Mouse (Mus musculus) limb, embryonic 14.5 days (tissue): ENCODE measurements at regions not wholly inside any gene's neighbourhood (a gene's known extent, or its start where the extent isn't known, plus 50 kb on each side); places are given as distances from the start of the nearest gene placed in this dataset.
A peak's percentile ranks its signal among the peaks of the same experiment; 100 is the strongest.
"Not testable (repeated sequence)": the region's sequence is repeated elsewhere in the genome, so short reads cannot be mapped to it uniquely, and the experiment has no call there.

Source experiments
- ATAC-seq: fragments of 200-750 bp; cut with Nextera tagmentation; 2 replicates; pipeline ENCODE4 v1.8.0; 2017; ENCODE audit warnings: low read depth, moderate number of reproducible peaks, moderate TSS enrichment; ENCODE audit not compliant: low FRiP score
- DNase-seq: peaks from one replicate; pipeline ENCODE4 v3.0.0-alpha.2; 2015; ENCODE audit warnings: low spot score
- H3K27ac ChIP-seq: fragments of 300-500 bp; sonication (generic); replicated peaks from 2 replicates; pipeline ENCODE4 v1.5.1; 2014; ENCODE audit warnings: low read depth, mild to moderate bottlenecking, low read length, moderate library complexity, mixed read lengths
- H3K27me3 ChIP-seq: fragments of 300-500 bp; sonication (generic); 2 replicates; pipeline ENCODE4 v1.6.1; 2014; ENCODE audit warnings: low read length, mixed read lengths; ENCODE audit not compliant: control insufficient read depth, insufficient read depth
- H3K36me3 ChIP-seq: fragments of 300-500 bp; sonication (generic); 2 replicates; pipeline ENCODE4 v1.6.1; 2014; ENCODE audit warnings: mild to moderate bottlenecking, low read length, moderate library complexity, mixed read lengths; ENCODE audit not compliant: control insufficient read depth, insufficient read depth
- H3K4me1 ChIP-seq: fragments of 300-500 bp; sonication (generic); 2 replicates; pipeline ENCODE4 v1.6.1; 2014; ENCODE audit warnings: antibody characterized with exemption, low read length, mixed read lengths; ENCODE audit not compliant: control insufficient read depth, insufficient read depth
- H3K4me2 ChIP-seq: fragments of 300-500 bp; sonication (generic); replicated peaks from 2 replicates; pipeline ENCODE4 v1.6.1; 2014; ENCODE audit warnings: low read depth, mild to moderate bottlenecking, low read length, moderate library complexity; ENCODE audit not compliant: severe bottlenecking
- H3K4me3 ChIP-seq: fragments of 300-500 bp; sonication (generic); replicated peaks from 2 replicates; pipeline ENCODE4 v1.5.1; 2014; ENCODE audit warnings: low read length
- H3K9ac ChIP-seq: fragments of 300-500 bp; sonication (generic); 2 replicates; pipeline ENCODE4 v1.6.1; 2014; ENCODE audit warnings: mild to moderate bottlenecking, low read depth, low read length, moderate library complexity; ENCODE audit not compliant: severe bottlenecking
- H3K9me3 ChIP-seq: fragments of 300-500 bp; sonication (generic); 2 replicates; pipeline ENCODE4 v1.6.1; 2016; ENCODE audit warnings: low read length; ENCODE audit not compliant: control insufficient read depth
- POLR2A ChIP-seq: fragments of 200-500 bp; IDR thresholded peaks from 2 replicates; pipeline ENCODE4 v1.8.0; 2012; ENCODE audit warnings: inconsistent platforms, mild to moderate bottlenecking, moderate library complexity, borderline replicate concordance; ENCODE audit not compliant: insufficient read depth, insufficient read length; ENCODE audit errors: extremely low read depth
- WGBS: fragments of 180-500 bp; shearing (Covaris S2); extraction: QIAGEN DNeasy Blood & Tissue Kit; methylation state at CpG from one replicate; pipeline ENCODE4 v1.1.7; 2014; 5-methylcytosine and 5-hydroxymethylcytosine counted together

DNA sequence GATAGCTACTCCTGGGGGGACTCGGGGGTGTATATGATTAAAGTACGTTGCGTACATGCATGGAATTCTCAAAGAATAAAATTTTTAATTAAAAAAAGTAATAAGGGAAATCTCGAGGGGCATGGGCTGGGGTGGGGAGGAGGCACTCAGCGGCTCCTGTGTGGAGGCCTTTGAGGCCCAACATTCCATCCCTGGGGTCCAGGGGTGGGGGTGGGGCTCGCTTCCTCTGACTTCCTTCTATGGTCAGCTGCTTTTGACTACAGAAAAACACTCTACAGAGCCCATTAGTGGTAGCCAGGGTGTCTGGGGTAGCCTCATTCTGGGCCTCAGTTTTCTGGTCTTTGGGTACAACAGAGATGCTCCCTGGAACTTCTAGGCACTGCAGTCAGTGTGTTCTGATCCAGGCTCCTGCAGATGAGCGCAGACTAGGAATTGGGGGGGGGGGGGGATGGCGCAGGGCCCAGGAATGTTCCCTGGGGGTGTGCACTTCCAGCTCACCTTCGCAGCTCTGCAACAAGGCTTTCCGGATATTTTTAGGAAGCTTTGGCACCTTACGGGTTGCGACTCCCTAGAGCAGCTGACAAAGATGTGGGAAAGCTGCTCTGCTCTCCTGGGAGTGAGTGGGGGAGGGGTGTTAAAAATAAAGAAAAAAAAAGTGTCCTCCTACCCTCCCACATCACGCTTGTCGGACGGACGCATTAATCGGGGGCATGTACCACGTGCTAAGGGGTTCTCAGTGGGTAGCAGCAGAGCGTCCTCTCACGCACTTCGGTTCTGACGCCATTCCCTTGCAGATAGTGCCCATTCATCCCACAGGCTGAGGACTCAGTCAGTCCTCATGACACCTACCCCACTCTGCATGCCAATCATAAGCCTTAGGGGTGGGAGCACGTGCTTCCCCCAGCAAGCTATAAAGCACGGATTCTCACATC, 89.1 kb downstream of the Rhob start:
- Histone ChIP-seq H3K4me2 (no peak overlapping the region; the same call in 1 of the 2 replicates), H3K27me3 (no peaks in the 10 kb centered on the region), H3K36me3 (no peaks in the 10 kb centered on the region), H3K9ac (no peak overlapping the region), H3K9me3 (no peaks in the 10 kb centered on the region), H3K27ac (no peak overlapping the region), H3K4me1 (peaks cover 9% of the 10 kb centered on the region), H3K4me3 (no peak overlapping the region)
- no peak for ATAC-seq
- TF ChIP-seq POLR2A: no peak
- WGBS: 45% methylated on average over 24 of the region's 24 CpGs
- DNase-seq: no peak

DNA sequence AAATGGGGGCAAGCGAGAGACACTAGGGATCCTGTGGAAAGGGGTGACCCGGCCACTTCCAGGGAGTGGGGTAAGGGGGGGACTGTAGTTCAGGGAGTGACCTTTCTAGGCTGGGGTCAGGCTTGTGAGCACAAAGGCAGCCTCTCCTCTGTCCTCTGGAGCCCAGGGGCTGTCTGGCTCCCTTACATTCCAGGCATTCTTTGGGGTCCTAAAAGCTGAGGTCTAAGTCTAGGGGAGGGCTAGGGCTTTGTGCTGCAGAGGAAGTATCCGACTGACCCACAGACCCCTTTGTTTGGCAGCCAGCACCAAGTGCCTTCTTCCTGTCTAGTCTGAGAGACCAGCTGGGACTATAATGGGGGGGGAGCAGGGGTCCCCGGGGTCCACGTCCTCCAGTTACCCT, 88.9 kb downstream of the Hs1bp3 start:
- 44% methylated on average over 5 of the region's 5 CpGs for WGBS
- H3K27me3 ChIP-seq: no peaks in the 10 kb centered on the region
- no peaks in the 10 kb centered on the region for H3K9me3 ChIP-seq
- DNase-seq (no peak), ATAC-seq (peak; percentile 55)
- H3K27ac ChIP-seq: 0 out of 2 replicates have a peak overlapping the region, but pooled peaks have one; percentile 2
- no peaks in the 10 kb centered on the region for H3K36me3 ChIP-seq
- H3K4me2 ChIP-seq: no peak overlapping the region
- TF ChIP-seq POLR2A: no peak
- H3K4me1 ChIP-seq: peaks cover 4% of the 10 kb centered on the region; the same call in 1 of the 2 replicates
- no peak overlapping the region for H3K9ac ChIP-seq
- no peak overlapping the region for H3K4me3 ChIP-seq

DNA sequence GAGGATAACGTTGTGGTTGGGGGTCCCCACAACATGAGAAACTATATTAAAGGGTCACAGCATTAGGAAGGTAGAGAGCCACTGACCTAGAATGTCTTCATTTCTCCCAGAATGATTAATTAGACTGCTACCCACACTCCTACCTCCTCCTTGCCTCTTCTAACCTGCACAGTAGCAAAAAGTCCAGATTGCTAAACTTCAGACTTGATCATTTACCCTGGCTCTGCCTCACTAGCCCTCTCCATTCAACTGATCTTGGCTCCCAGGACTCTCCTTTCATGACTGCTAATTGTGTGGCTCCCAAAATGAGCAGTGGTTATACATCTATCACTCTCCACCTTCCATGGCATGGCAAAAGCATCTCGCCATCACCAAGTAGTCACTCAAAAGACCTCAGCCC, 88.1 kb downstream of the Hs1bp3 start:
- ATAC-seq (no peak), DNase-seq (no peak)
- 87% methylated on average over 2 of the region's 2 CpGs for WGBS
- Histone ChIP-seq H3K36me3 (no peaks in the 10 kb centered on the region), H3K27ac (no peak overlapping the region), H3K27me3 (no peaks in the 10 kb centered on the region), H3K9ac (no peak overlapping the region), H3K4me2 (no peak overlapping the region), H3K4me3 (no peak overlapping the region), H3K4me1 (peaks cover 4% of the 10 kb centered on the region; the same call in 1 of the 2 replicates), H3K9me3 (no peaks in the 10 kb centered on the region)
- no peak for TF ChIP-seq POLR2A

DNA sequence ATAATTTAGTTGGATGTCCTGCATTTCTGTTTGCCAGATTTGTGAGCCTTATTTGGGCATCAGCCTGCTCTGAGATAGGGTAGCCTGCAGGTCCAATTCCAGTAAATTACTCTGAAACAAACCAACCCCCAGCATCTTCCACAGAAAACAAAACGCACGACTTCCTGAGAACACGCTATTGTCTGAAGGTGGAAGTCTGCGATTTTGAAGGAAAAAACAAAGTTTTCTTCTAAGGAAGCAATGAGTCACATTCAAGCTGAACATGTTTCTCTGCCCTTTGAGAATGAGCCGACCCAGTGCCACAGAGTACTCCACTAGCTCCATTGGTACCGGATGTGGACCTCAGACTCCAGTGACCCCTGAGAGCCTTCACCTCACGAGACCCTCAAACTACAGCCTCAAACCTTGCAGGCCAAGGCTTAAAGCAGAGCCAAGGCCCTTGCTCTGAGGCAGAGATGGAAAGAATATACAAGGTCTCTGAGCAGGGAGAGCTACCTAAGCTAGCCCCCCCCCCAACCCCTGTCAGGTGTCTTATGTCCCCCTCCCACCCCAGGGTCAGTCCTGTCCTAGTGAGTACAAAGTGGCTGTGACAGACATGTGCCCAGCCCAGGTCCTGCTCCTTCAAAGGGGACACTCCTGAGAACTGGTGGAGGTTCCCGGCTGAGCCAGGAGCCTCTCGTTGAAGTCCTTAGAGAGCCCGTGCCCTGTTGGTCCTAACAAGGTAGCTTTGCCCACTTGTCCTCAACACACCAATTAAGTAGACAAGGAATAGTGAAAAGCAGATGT, 87.3 kb downstream of the Hs1bp3 start:
- Histone ChIP-seq H3K4me3 (no peak overlapping the region), H3K4me1 (peaks cover 11% of the 10 kb centered on the region), H3K27ac (no peak overlapping the region), H3K9ac (no peak overlapping the region), H3K27me3 (no peaks in the 10 kb centered on the region), H3K9me3 (no peaks in the 10 kb centered on the region), H3K36me3 (no peaks in the 10 kb centered on the region), H3K4me2 (no peak overlapping the region)
- ATAC-seq (no peak), DNase-seq (no peak)
- WGBS: 83% methylated on average over 10 of the region's 10 CpGs
- TF ChIP-seq POLR2A: no peak

DNA sequence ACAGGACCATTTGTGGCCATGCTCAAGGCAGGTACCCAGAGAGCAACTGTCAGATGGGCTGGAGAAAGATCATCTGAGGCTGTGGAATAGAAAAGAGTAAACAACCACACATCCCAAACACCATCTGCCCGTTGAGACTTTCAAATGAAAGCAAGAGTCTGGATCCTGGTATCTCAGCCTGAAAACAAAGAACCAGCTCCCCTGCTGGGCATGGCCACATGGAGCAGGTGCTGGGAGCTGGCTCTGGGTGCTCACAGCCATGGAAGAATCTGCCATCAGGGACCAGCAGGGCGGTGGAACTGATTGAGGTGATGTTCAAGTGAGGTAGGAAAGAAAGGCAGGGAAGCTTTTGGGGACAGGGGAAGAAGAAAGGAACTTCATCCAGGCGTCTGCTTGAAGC, 85.6 kb downstream of the Hs1bp3 start:
- ATAC-seq (no peak), DNase-seq (no peak)
- Histone ChIP-seq H3K9me3 (no peaks in the 10 kb centered on the region), H3K9ac (no peak overlapping the region), H3K4me2 (no peak overlapping the region), H3K27me3 (no peaks in the 10 kb centered on the region), H3K4me1 (peaks cover 22% of the 10 kb centered on the region), H3K36me3 (no peaks in the 10 kb centered on the region), H3K4me3 (no peak overlapping the region), H3K27ac (no peak overlapping the region)
- no peak for TF ChIP-seq POLR2A
- WGBS: 83% methylated on average over 3 of the region's 3 CpGs

DNA sequence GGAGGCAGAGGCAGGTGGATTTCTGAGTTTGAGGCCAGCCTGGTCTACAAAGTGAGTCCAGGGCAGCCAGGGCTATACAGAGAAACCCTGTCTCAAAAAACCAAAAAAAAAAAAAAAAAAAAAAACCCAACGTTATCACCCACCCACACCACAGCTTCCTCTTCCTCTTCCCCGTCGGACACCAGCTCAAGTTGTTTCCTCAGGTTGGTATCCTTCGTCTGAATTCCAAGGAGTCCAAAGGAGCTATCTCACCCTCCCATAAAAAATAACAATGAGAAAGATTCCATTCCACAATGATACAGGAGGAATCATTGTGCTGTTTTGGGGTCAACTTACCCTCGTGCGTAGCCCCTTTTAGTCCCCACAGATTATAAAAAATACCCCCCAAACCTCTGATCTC, 83.2 kb downstream of the Hs1bp3 start:
- not testable (repeated sequence) for H3K4me3 ChIP-seq, H3K36me3 ChIP-seq, H3K9me3 ChIP-seq, ATAC-seq, H3K27me3 ChIP-seq, DNase-seq, H3K4me2 ChIP-seq, H3K27ac ChIP-seq, H3K9ac ChIP-seq
- WGBS: 82% methylated on average over 5 of the region's 6 CpGs
- peaks cover 17% of the 10 kb centered on the region for H3K4me1 ChIP-seq
